Mouse (Mus musculus) midbrain, embryonic 11.5 days (tissue): ENCODE data around the gene Olfr251. TPM values are rescaled to one million over a fixed set of nuclear protein-coding genes. Genes with fewer than 3 reads are reported as not detected.

Experiments
- ATAC-seq: fragments of 200-750 bp; cut with Nextera tagmentation; 2 replicates; pipeline ENCODE4 v1.8.0; 2017; ENCODE audit warnings: moderate TSS enrichment, moderate library complexity; ENCODE audit not compliant: low FRiP score
- DNase-seq: peaks from one replicate; pipeline ENCODE4 v3.0.0; 2015; ENCODE audit warnings: low spot score; ENCODE audit errors: missing footprints
- H3K27ac ChIP-seq: fragments of 300-500 bp; sonication (generic); 2 replicates; pipeline ENCODE4 v1.5.1; 2014; ENCODE audit warnings: low read depth, low read length
- H3K27me3 ChIP-seq: fragments of 300-500 bp; sonication (generic); 2 replicates; pipeline ENCODE4 v1.6.1; 2014; ENCODE audit warnings: mild to moderate bottlenecking, low read length, moderate library complexity, mixed read lengths; ENCODE audit not compliant: control insufficient read depth, insufficient read depth
- H3K36me3 ChIP-seq: fragments of 300-500 bp; sonication (generic); 2 replicates; pipeline ENCODE4 v1.6.1; 2014; ENCODE audit warnings: mild to moderate bottlenecking, low read length, moderate library complexity, mixed read lengths; ENCODE audit not compliant: control insufficient read depth, insufficient read depth
- H3K4me1 ChIP-seq: fragments of 300-500 bp; sonication (generic); 2 replicates; pipeline ENCODE4 v1.6.1; 2014; ENCODE audit warnings: low read length; ENCODE audit not compliant: control insufficient read depth, insufficient read depth
- H3K4me2 ChIP-seq: fragments of 300-500 bp; sonication (generic); 2 replicates; pipeline ENCODE4 v1.6.1; 2014; ENCODE audit warnings: mild to moderate bottlenecking, moderate library complexity
- H3K4me3 ChIP-seq: fragments of 300-500 bp; sonication (generic); 2 replicates; pipeline ENCODE4 v1.5.1; 2014; ENCODE audit warnings: low read depth, low read length
- H3K9ac ChIP-seq: fragments of 300-500 bp; sonication (generic); 2 replicates; pipeline ENCODE4 v1.6.1; 2014; ENCODE audit warnings: low read length
- H3K9me3 ChIP-seq: fragments of 300-500 bp; sonication (generic); 2 replicates; pipeline ENCODE4 v1.6.1; 2016; ENCODE audit warnings: low read length; ENCODE audit not compliant: control insufficient read depth
- WGBS: fragments of 180-500 bp; shearing (Covaris S2); extraction: QIAGEN DNeasy Blood & Tissue Kit; methylation state at CpG from one replicate; pipeline ENCODE4 v1.1.7; 2014; 5-methylcytosine and 5-hydroxymethylcytosine counted together
- polyA plus RNA-seq: library from polyadenylated mRNA; unstranded; fragments of >200 nt; fragmentation: Nextera tagmentation; extraction: Ambion mirVana; gene quantifications from 2 replicates; pipeline ENCODE4 v1.2.1, GENCODE M21; 2014

The Olfr251 gene
- polyA plus RNA-seq, 1 experiment from 2014 or later = not detected

DNA sequence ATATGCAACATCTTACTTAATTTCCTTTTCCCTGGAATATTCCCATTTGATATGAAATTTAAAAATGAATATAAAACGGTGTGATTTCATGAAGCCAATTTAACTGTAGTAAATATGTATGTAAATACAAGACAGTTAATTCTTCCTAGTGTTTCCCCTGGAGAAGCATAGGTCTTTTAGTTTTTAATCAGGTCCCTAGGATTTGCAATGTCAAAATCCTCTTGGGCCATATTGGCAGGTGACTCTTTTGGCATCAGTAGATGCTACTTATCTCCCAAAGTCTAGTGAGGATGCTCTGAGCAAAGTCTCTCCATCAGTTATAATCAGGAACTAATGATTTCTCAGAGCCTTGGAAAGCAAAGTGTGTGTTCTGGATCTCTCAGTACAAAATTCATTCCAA, 52.3 kb downstream of the Olfr251 start, which contains the start of gene Olfr901:
Olfr901 (plus strand) TSS at position 301 of the 400 bp plus-strand sequence.
- Histone ChIP-seq H3K27ac (no peak within 1 kb of the TSS), H3K36me3 (no peaks in the 10 kb centered on the region), H3K9ac (no peak within 1 kb of the TSS), H3K4me1 (no peaks in the 10 kb centered on the region), H3K9me3 (no peaks in the 10 kb centered on the region), H3K27me3 (no peaks in the 10 kb centered on the region), H3K4me2 (no peak within 1 kb of the TSS), H3K4me3 (no peak within 1 kb of the TSS)
- no peak for DNase-seq
- WGBS = 92% methylated on average over 1 of the region's 1 CpGs
- no peak for ATAC-seq

Other genes starting within 250 kb of the Olfr251 start
- not detected in 2 replicates for gene Olfr890, start 234.6 kb upstream of the Olfr251 start, polyA plus RNA-seq
- not detected in 2 replicates for gene Olfr891, start 196.3 kb upstream of the Olfr251 start, polyA plus RNA-seq
- gene Olfr893, start 168.7 kb upstream of the Olfr251 start, polyA plus RNA-seq = not detected in 2 replicates
- not detected in 2 replicates for gene Olfr894, start 159.0 kb upstream of the Olfr251 start, polyA plus RNA-seq
- not detected in 2 replicates for gene Olfr143, start 124.3 kb upstream of the Olfr251 start, polyA plus RNA-seq
- gene Olfr895, start 109.2 kb upstream of the Olfr251 start, polyA plus RNA-seq = not detected in 2 replicates
- gene Olfr896-ps1, start 86.0 kb upstream of the Olfr251 start, polyA plus RNA-seq = not detected in 2 replicates
- gene Olfr25, start 48.0 kb upstream of the Olfr251 start, polyA plus RNA-seq = not detected in 2 replicates
- gene Olfr898, start 28.7 kb upstream of the Olfr251 start, polyA plus RNA-seq = not detected in 2 replicates
- not detected in 2 replicates for gene Olfr250, start 10.2 kb upstream of the Olfr251 start, polyA plus RNA-seq
- gene Olfr147, start 24.6 kb downstream of the Olfr251 start, polyA plus RNA-seq = not detected in 2 replicates
- gene Olfr901, start 52.4 kb downstream of the Olfr251 start, polyA plus RNA-seq = not detected in 2 replicates
- gene Olfr902, start 70.6 kb downstream of the Olfr251 start, polyA plus RNA-seq = not detected in 2 replicates
- not detected in 2 replicates for gene Olfr904, start 86.1 kb downstream of the Olfr251 start, polyA plus RNA-seq
- gene Olfr905, start 94.0 kb downstream of the Olfr251 start, polyA plus RNA-seq = not detected in 2 replicates
- gene Olfr906, start 110.0 kb downstream of the Olfr251 start, polyA plus RNA-seq = not detected in 2 replicates
- not detected in 2 replicates for gene Olfr907, start 118.7 kb downstream of the Olfr251 start, polyA plus RNA-seq
- not detected in 2 replicates for gene Olfr911-ps1, start 144.5 kb downstream of the Olfr251 start, polyA plus RNA-seq
- gene Olfr910, start 160.8 kb downstream of the Olfr251 start, polyA plus RNA-seq = not detected in 2 replicates
- gene Olfr912, start 203.1 kb downstream of the Olfr251 start, polyA plus RNA-seq = not detected in 2 replicates
- gene Olfr913, start 215.7 kb downstream of the Olfr251 start, polyA plus RNA-seq = not detected in 2 replicates
- not detected in 2 replicates for gene Olfr914, start 228.0 kb downstream of the Olfr251 start, polyA plus RNA-seq